ENCODE assay signal across 9 mouse cellular contexts in the genomic region with DNA sequence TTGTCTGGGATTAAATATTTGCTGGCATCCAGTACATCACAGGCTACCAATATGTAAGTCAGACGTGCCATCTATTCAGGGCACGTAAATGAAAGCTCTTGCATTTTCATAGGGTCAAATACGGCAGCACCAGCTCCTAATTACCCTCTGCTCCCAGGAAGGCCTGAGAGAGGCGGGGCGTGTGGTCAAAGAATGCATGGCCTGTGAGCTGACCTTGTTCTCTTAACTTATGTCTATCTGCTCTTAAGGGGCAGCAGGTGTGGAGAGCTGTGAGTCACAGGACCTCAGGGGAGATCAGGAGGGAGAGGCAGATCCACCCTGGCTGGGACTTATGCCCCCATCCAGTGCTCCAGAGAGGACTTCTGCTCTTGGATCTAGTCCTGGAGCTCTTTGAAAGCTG.
DNase-seq lines count a peak whose midpoint lies in the region; ATAC-seq and TF ChIP-seq lines count a peak whose summit lies in the region.
"Had no signal": no experiment of that assay in that cellular context is flagged by ENCODE, and none has a peak within 500 bp of the region (broad histone marks: within the 10 kb centered on the region; RNA-seq: fewer than 3 reads in every experiment).

No protein-coding gene starts in this region.

- no peaks in the 10 kb centered on the region for H3K36me3 ChIP-seq in midbrain, embryonic 16.5 days (ENCODE audit: control insufficient read depth, insufficient read depth, low read length)

- H3K4me2 ChIP-seq in midbrain, embryonic 16.5 days (ENCODE audit: low read length), result peak overlapping the region; percentile 42

- no peak for DNase-seq in gastrocnemius, adult 2 months
- no peak for DNase-seq in gastrocnemius, postnatal 4 days (ENCODE audit: low spot score in 2 of 2)
- peak; percentile 60 for DNase-seq in embryo, embryonic 11 days
- peak; percentile 2 to 7 for DNase-seq in heart, postnatal 10 days
- no peak for DNase-seq in left cerebral cortex, adult 9 months (ENCODE audit: low spot score in 2 of 2)
- DNase-seq in lung, adult 2 months, result no peak
- no peak for DNase-seq in cerebellum, postnatal 14 days
- DNase-seq: kidney, adult 8-10 months had no signal

- TF ChIP-seq CTCF in gastrocnemius, adult 2 months (IDR thresholded peaks at IDR 0.05), result no peak
- no peak for TF ChIP-seq CTCF in lung, adult 2 months (IDR thresholded peaks at IDR 0.05; ENCODE audit: insufficient read depth, low read length)

- H3K27ac ChIP-seq in gastrocnemius, adult 2 months, result peak overlapping the region; percentile 81
- H3K27ac ChIP-seq in midbrain, embryonic 16.5 days (ENCODE audit: low read length), result peak overlapping the region; percentile 38; the same call in 1 of the 2 replicates

- intact Hi-C loops in gastrocnemius, adult 2 months (cut with DNase I), result no loop called here
- intact Hi-C loops in heart, postnatal 10 days (cut with DNase I), result loop anchor here (5.0 kb wide), 1 partner anchor 134 kb away; no protein-coding TSS in a partner anchor

- no peaks in the 10 kb centered on the region for H3K27me3 ChIP-seq in midbrain, embryonic 16.5 days (ENCODE audit: control insufficient read depth, insufficient read depth, low read depth, low read length)

- ATAC-seq in midbrain, embryonic 16.5 days, result no peak

- H3K9ac ChIP-seq in midbrain, embryonic 16.5 days (ENCODE audit: low read depth, low read length), result peak overlapping the region; percentile 55; the same call in 1 of the 2 replicates

- no peak for TF ChIP-seq POLR2A in lung, adult 2 months (IDR thresholded peaks at IDR 0.05; ENCODE audit: borderline replicate concordance, extremely low read depth, low read depth, low read length)

- no peaks in the 10 kb centered on the region for H3K9me3 ChIP-seq in midbrain, embryonic 16.5 days (replicated peaks; ENCODE audit: control insufficient read depth, low read length, poor library complexity, severe bottlenecking)

- WGBS in midbrain, embryonic 16.5 days, result 23% methylated on average over 5 of the region's 5 CpGs
- 66% methylated on average over 5 of the region's 5 CpGs for WGBS in lung, adult 2 months

- H3K4me1 ChIP-seq in midbrain, embryonic 16.5 days (ENCODE audit: control insufficient read depth, insufficient read depth, low read length), result peaks cover 15% of the 10 kb centered on the region
- peaks cover 2% of the 10 kb centered on the region; the same call in 1 of the 2 replicates for H3K4me1 ChIP-seq in lung, adult 2 months (ENCODE audit: control insufficient read depth, insufficient read depth, low read length)

- peak overlapping the region; percentile 56 for H3K4me3 ChIP-seq in gastrocnemius, adult 2 months
- peak overlapping the region; percentile 21 for H3K4me3 ChIP-seq in midbrain, embryonic 16.5 days (ENCODE audit: low read depth, low read length)
- H3K4me3 ChIP-seq in lung, adult 2 months (replicated peaks; ENCODE audit: extremely low read depth, low read depth, low read length), result no peak overlapping the region

Comparison
In these comparisons a context has a peak if more than half of its experiments do, and no peak if none do; other contexts are left out.
1. DNase-seq: peak in embryo, embryonic 11 days (single experiment) and heart, postnatal 10 days (2 of 2); none in gastrocnemius, adult 2 months (single experiment), gastrocnemius, postnatal 4 days (0 of 2), left cerebral cortex, adult 9 months (0 of 2), lung, adult 2 months (single experiment) and cerebellum, postnatal 14 days (0 of 2).